In the genomic region with DNA sequence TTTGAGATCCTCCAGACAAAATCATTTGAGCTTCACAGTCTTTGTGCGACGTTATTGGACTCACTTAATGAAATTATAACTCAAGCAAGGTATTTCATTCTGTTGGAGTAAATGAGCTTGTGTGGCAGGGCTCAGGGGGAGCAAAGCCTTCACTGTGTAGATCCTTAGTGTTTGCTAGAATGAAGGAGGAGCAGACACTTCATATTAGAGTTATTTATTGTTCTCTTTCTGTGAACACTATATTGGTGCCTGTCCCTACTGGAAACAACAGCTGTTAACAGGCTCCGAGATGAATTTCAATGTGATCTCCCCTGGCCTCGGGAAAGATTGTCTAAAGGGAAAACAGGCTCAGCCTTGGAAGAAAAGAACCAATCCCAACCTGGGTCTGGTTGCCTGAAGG, we compare ENCODE assay signal across 21 mouse cellular contexts.
"Had no signal": no experiment of that assay in that cellular context is flagged by ENCODE, and none has a peak within 500 bp of the region (broad histone marks: within the 10 kb centered on the region; RNA-seq: fewer than 3 reads in every experiment).

No protein-coding gene starts in this region.

- H3K9ac ChIP-seq: liver, embryonic 13.5 days; liver, embryonic 15.5 days; liver, postnatal 0 days; lung, embryonic 15.5 days had no signal

- DNase-seq: liver, embryonic 13.5 days; liver, postnatal 0 days; lung, adult 2 months; lung, postnatal 14 days; lung, postnatal 36 days; retina, postnatal 1 day; right cerebral cortex, adult 18-20 months; right cerebral cortex, postnatal 25 days; right cerebral cortex, postnatal 4 days; spleen, adult 18-20 months; thymus, adult 18-20 months; thymus, postnatal 14 days; thymus, postnatal 36 days had no signal

- H3K9me3 ChIP-seq: liver, embryonic 13.5 days; liver, embryonic 15.5 days; lung, embryonic 15.5 days had no signal

- H3K27ac ChIP-seq: liver, embryonic 13.5 days; liver, embryonic 15.5 days; lung, embryonic 15.5 days; macrophage had no signal

- H3K36me3 ChIP-seq: liver, embryonic 13.5 days; liver, embryonic 15.5 days; lung, embryonic 15.5 days had no signal

- H3K4me3 ChIP-seq: liver, embryonic 13.5 days; liver, embryonic 15.5 days; lung, embryonic 15.5 days; megakaryocyte, embryonic 14.5 days had no signal

- H3K4me2 ChIP-seq: liver, embryonic 11.5 days; liver, embryonic 13.5 days; liver, embryonic 15.5 days; lung, embryonic 15.5 days; midbrain, embryonic 11.5 days had no signal

- ATAC-seq: liver, postnatal 0 days; lung, postnatal 0 days; midbrain, embryonic 16.5 days had no signal

- H3K4me1 ChIP-seq: liver, embryonic 13.5 days; liver, embryonic 15.5 days; lung, embryonic 15.5 days; megakaryocyte, embryonic 14.5 days had no signal

- H3K27me3 ChIP-seq: liver, embryonic 13.5 days; liver, embryonic 15.5 days; lung, embryonic 15.5 days; megakaryocyte, embryonic 14.5 days had no signal
